Comparison of ENCODE assay signal across 8 mouse cellular contexts in genomic region chr7:28952786-28953185, GRCm38 (mm10). TPM values are rescaled to one million over a fixed set of nuclear protein-coding genes. Genes with fewer than 3 reads are reported as not detected.
DNase-seq lines count a peak whose midpoint lies in the region; ATAC-seq and TF ChIP-seq lines count a peak whose summit lies in the region.

No protein-coding gene starts in this region.

- H3K9ac ChIP-seq in hindbrain, postnatal 0 days (replicated peaks; ENCODE audit: low read length) = no peak overlapping the region
- H3K9ac ChIP-seq in midbrain, embryonic 14.5 days (replicated peaks; ENCODE audit: low read length) = no peak overlapping the region

- peak overlapping the region; percentile 84 for H3K27ac ChIP-seq in embryonic facial prominence, embryonic 10.5 days (replicated peaks)
- H3K27ac ChIP-seq in hindbrain, postnatal 0 days = no peak overlapping the region
- H3K27ac ChIP-seq in midbrain, embryonic 14.5 days (replicated peaks; ENCODE audit: low read depth, low read length) = no peak overlapping the region

- H3K9me3 ChIP-seq in embryonic facial prominence, embryonic 10.5 days = no peaks in the 10 kb centered on the region
- no peaks in the 10 kb centered on the region for H3K9me3 ChIP-seq in hindbrain, postnatal 0 days (ENCODE audit: low read length)
- no peaks in the 10 kb centered on the region for H3K9me3 ChIP-seq in midbrain, embryonic 14.5 days (ENCODE audit: control insufficient read depth, low read length)

- no peak overlapping the region; the same call in 1 of the 2 replicates for H3K4me3 ChIP-seq in embryonic facial prominence, embryonic 10.5 days
- H3K4me3 ChIP-seq in hindbrain, postnatal 0 days (ENCODE audit: low read length) = no peak overlapping the region
- no peak overlapping the region for H3K4me3 ChIP-seq in midbrain, embryonic 14.5 days (replicated peaks; ENCODE audit: low read depth, low read length)

- H3K27me3 ChIP-seq in embryonic facial prominence, embryonic 10.5 days (replicated peaks; ENCODE audit: low read depth, poor library complexity, severe bottlenecking) = no peaks in the 10 kb centered on the region
- no peaks in the 10 kb centered on the region for H3K27me3 ChIP-seq in hindbrain, postnatal 0 days (ENCODE audit: insufficient read depth, low read length)
- no peaks in the 10 kb centered on the region for H3K27me3 ChIP-seq in midbrain, embryonic 14.5 days (ENCODE audit: control insufficient read depth, insufficient read depth, low read length)

- peak; percentile 60 for DNase-seq in kidney, postnatal 14 days
- no peak for DNase-seq in kidney, adult 8-10 months
- no peak for DNase-seq in embryonic facial prominence, embryonic 10.5 days (ENCODE audit: low spot score)
- peak; percentile 31 for DNase-seq in hindbrain, postnatal 0 days (ENCODE audit: low spot score)
- peak; percentile 31 for DNase-seq in midbrain, embryonic 14.5 days
- DNase-seq in cerebellum, postnatal 36 days = no peak
- DNase-seq in urinary bladder, postnatal 4 days (ENCODE audit: low spot score in 2 of 2) = no peak
- no peak for DNase-seq in spleen, postnatal 36 days (ENCODE audit: low spot score in 2 of 2)

- ATAC-seq in hindbrain, postnatal 0 days = no peak
- no peak for ATAC-seq in midbrain, embryonic 14.5 days (ENCODE audit: low FRiP score, low TSS enrichment)

- TF ChIP-seq CTCF in hindbrain, postnatal 0 days (IDR thresholded peaks at IDR 0.05; ENCODE audit: low read depth) = no peak

- 48% methylated on average over 3 of the region's 3 CpGs for WGBS in embryonic facial prominence, embryonic 10.5 days
- 15% methylated on average over 3 of the region's 3 CpGs for WGBS in hindbrain, postnatal 0 days
- WGBS in midbrain, embryonic 14.5 days = 33% methylated on average over 3 of the region's 3 CpGs

- H3K4me2 ChIP-seq in hindbrain, postnatal 0 days (ENCODE audit: low read depth, low read length) = no peak overlapping the region
- H3K4me2 ChIP-seq in midbrain, embryonic 14.5 days (ENCODE audit: low read length) = no peak overlapping the region

- H3K36me3 ChIP-seq in embryonic facial prominence, embryonic 10.5 days (replicated peaks) = peaks cover 71% of the 10 kb centered on the region
- H3K36me3 ChIP-seq in hindbrain, postnatal 0 days (ENCODE audit: insufficient read depth, low read length) = no peaks in the 10 kb centered on the region
- H3K36me3 ChIP-seq in midbrain, embryonic 14.5 days (ENCODE audit: control insufficient read depth, insufficient read depth, low read length) = peaks cover 3% of the 10 kb centered on the region; the same call in 1 of the 2 replicates

- H3K4me1 ChIP-seq in embryonic facial prominence, embryonic 10.5 days = peaks cover 90% of the 10 kb centered on the region
- peaks cover 13% of the 10 kb centered on the region; the same call in 1 of the 2 replicates for H3K4me1 ChIP-seq in hindbrain, postnatal 0 days (ENCODE audit: insufficient read depth, low read length)
- H3K4me1 ChIP-seq in midbrain, embryonic 14.5 days (ENCODE audit: control insufficient read depth, insufficient read depth, low read length) = peaks cover 9% of the 10 kb centered on the region; the same call in 1 of the 2 replicates

RNA-seq across cellular contexts. Expression of gene Actn4, which starts 9.4 kb away (rescaled TPM):
- polyA plus RNA-seq in embryonic facial prominence, embryonic 10.5 days (2016; fragmentation: Nextera tagmentation; extraction: Ambion mirVana) = 260 and 269 TPM in 2 replicates
- 81.3 and 85.7 TPM in 2 replicates for total RNA-seq in hindbrain, postnatal 0 days (2014; rRNA removed)
- 114 and 115 TPM in 2 replicates for polyA plus RNA-seq in hindbrain, postnatal 0 days (2015; fragmentation: Nextera tagmentation; extraction: Ambion mirVana)
- polyA plus RNA-seq in midbrain, embryonic 14.5 days (2014; fragmentation: Nextera tagmentation; extraction: Ambion mirVana) = 102 and 118 TPM in 2 replicates

RNA-seq across cellular contexts. Expression of gene Eif3k, which starts 28.9 kb away (rescaled TPM):
- 444 and 454 TPM in 2 replicates for polyA plus RNA-seq in embryonic facial prominence, embryonic 10.5 days (2016; fragmentation: Nextera tagmentation; extraction: Ambion mirVana)
- total RNA-seq in hindbrain, postnatal 0 days (2014; rRNA removed) = 347 and 472 TPM in 2 replicates
- 309 TPM in 2 replicates for polyA plus RNA-seq in hindbrain, postnatal 0 days (2015; fragmentation: Nextera tagmentation; extraction: Ambion mirVana)
- polyA plus RNA-seq in midbrain, embryonic 14.5 days (2014; fragmentation: Nextera tagmentation; extraction: Ambion mirVana) = 320 and 343 TPM in 2 replicates

RNA-seq across cellular contexts. Expression of gene Map4k1, which starts 29.1 kb away (rescaled TPM):
- 11.6 and 14.4 TPM in 2 replicates for polyA plus RNA-seq in embryonic facial prominence, embryonic 10.5 days (2016; fragmentation: Nextera tagmentation; extraction: Ambion mirVana)
- 4.1 and 5.8 TPM in 2 replicates for total RNA-seq in hindbrain, postnatal 0 days (2014; rRNA removed)
- polyA plus RNA-seq in hindbrain, postnatal 0 days (2015; fragmentation: Nextera tagmentation; extraction: Ambion mirVana) = 12.5 and 15.0 TPM in 2 replicates
- 5.5 and 10.2 TPM in 2 replicates for polyA plus RNA-seq in midbrain, embryonic 14.5 days (2014; fragmentation: Nextera tagmentation; extraction: Ambion mirVana)

Comparison
In these comparisons a context has a peak if more than half of its experiments do, and no peak if none do; other contexts are left out.
1. DNase-seq: peak in kidney, postnatal 14 days (single experiment), hindbrain, postnatal 0 days (single experiment) and midbrain, embryonic 14.5 days (single experiment); none in kidney, adult 8-10 months (0 of 2), embryonic facial prominence, embryonic 10.5 days (single experiment), cerebellum, postnatal 36 days (0 of 2), urinary bladder, postnatal 4 days (0 of 2) and spleen, postnatal 36 days (0 of 2).